ENCODE assay signal across 8 mouse cellular contexts in genomic region chr1:87766233-87766632, GRCm38 (mm10). TPM values are rescaled to one million over a fixed set of nuclear protein-coding genes. Genes with fewer than 3 reads are reported as not detected.
DNase-seq lines count a peak whose midpoint lies in the region; ATAC-seq and TF ChIP-seq lines count a peak whose summit lies in the region.

No protein-coding gene starts in this region.

- no peak overlapping the region for H3K4me3 ChIP-seq in forebrain, postnatal 0 days (ENCODE audit: low read depth, low read length)
- H3K4me3 ChIP-seq in forebrain, embryonic 15.5 days = no peak overlapping the region
- no peak overlapping the region for H3K4me3 ChIP-seq in liver, embryonic 14.5 days (ENCODE audit: insufficient read depth in 1 of 2, low read depth in 2 of 2, low read length in 2 of 2)

- no peak overlapping the region for H3K4me2 ChIP-seq in forebrain, postnatal 0 days (ENCODE audit: low read depth)
- H3K4me2 ChIP-seq in forebrain, embryonic 15.5 days (replicated peaks) = no peak overlapping the region
- no peak overlapping the region for H3K4me2 ChIP-seq in liver, embryonic 14.5 days (ENCODE audit: low read depth)

- no peaks in the 10 kb centered on the region for H3K9me3 ChIP-seq in forebrain, postnatal 0 days (ENCODE audit: low read length)
- no peaks in the 10 kb centered on the region for H3K9me3 ChIP-seq in forebrain, embryonic 15.5 days
- H3K9me3 ChIP-seq in liver, embryonic 14.5 days (ENCODE audit: control insufficient read depth, low read length) = no peaks in the 10 kb centered on the region

- 95% methylated on average over 3 of the region's 3 CpGs for WGBS in forebrain, postnatal 0 days
- 95% methylated on average over 3 of the region's 3 CpGs for WGBS in forebrain, embryonic 15.5 days
- 75% methylated on average over 3 of the region's 3 CpGs for WGBS in liver, embryonic 14.5 days (ENCODE audit: insufficient replicate concordance)

- no peak overlapping the region for H3K27ac ChIP-seq in forebrain, postnatal 0 days (ENCODE audit: low read depth, low read length)
- H3K27ac ChIP-seq in forebrain, embryonic 15.5 days (replicated peaks) = no peak overlapping the region
- no peak overlapping the region for H3K27ac ChIP-seq in liver, embryonic 14.5 days

- peaks cover 84% of the 10 kb centered on the region for H3K36me3 ChIP-seq in forebrain, postnatal 0 days (ENCODE audit: insufficient read depth)
- peaks cover 93% of the 10 kb centered on the region for H3K36me3 ChIP-seq in forebrain, embryonic 15.5 days
- peaks cover 78% of the 10 kb centered on the region for H3K36me3 ChIP-seq in liver, embryonic 14.5 days (replicated peaks; ENCODE audit: control insufficient read depth, insufficient read depth, low read depth)
- H3K36me3 ChIP-seq in splenic B cell, adult 2 months (ENCODE audit: control insufficient read depth, insufficient read depth, low read length, poor library complexity, severe bottlenecking) = peaks cover 26% of the 10 kb centered on the region

- no peak overlapping the region for H3K9ac ChIP-seq in forebrain, postnatal 0 days
- H3K9ac ChIP-seq in forebrain, embryonic 15.5 days (replicated peaks) = no peak overlapping the region
- H3K9ac ChIP-seq in liver, embryonic 14.5 days (replicated peaks) = no peak overlapping the region

- TF ChIP-seq EP300 in liver, embryonic 14.5 days (IDR thresholded peaks at IDR 0.05; ENCODE audit: low read depth) = no peak

- H3K27me3 ChIP-seq in forebrain, postnatal 0 days (ENCODE audit: insufficient read depth, low read length) = no peaks in the 10 kb centered on the region
- H3K27me3 ChIP-seq in forebrain, embryonic 15.5 days = no peaks in the 10 kb centered on the region
- no peaks in the 10 kb centered on the region for H3K27me3 ChIP-seq in liver, embryonic 14.5 days (ENCODE audit: control insufficient read depth, insufficient read depth, low read length)
- no peaks in the 10 kb centered on the region for H3K27me3 ChIP-seq in splenic B cell, adult 2 months (ENCODE audit: control insufficient read depth, insufficient read depth, low read length, poor library complexity, severe bottlenecking)

- peak; percentile 57 for TF ChIP-seq CTCF in forebrain, postnatal 0 days (IDR thresholded peaks at IDR 0.05; ENCODE audit: low read depth)
- TF ChIP-seq CTCF in liver, embryonic 14.5 days (IDR thresholded peaks at IDR 0.05; ENCODE audit: low read depth) = peak; percentile 89

- ATAC-seq in forebrain, postnatal 0 days = no peak
- ATAC-seq in forebrain, embryonic 15.5 days (replicated peaks) = no peak
- no peak for ATAC-seq in liver, embryonic 14.5 days (ENCODE audit: insufficient read depth)

- no peak for DNase-seq in forebrain, postnatal 0 days
- DNase-seq in 416B (ENCODE audit: low read depth) (peak; percentile 45), ZHBTc4 (ENCODE audit: low read depth, low spot score) (peak; percentile 76)
- no peak for DNase-seq in liver, embryonic 14.5 days (ENCODE audit: low read depth in 3 of 3, low spot score in 3 of 3)
- peak; percentile 84 for DNase-seq in splenic B cell, adult 2 months (ENCODE audit: low read depth, low spot score)
- DNase-seq in left cerebral cortex, adult 11 months (ENCODE audit: low spot score) = no peak
- no peak for DNase-seq in layer of hippocampus, postnatal 25 days (ENCODE audit: extremely low spot score in 1 of 2, low spot score in 1 of 2)

- no peaks in the 10 kb centered on the region for H3K4me1 ChIP-seq in forebrain, postnatal 0 days (ENCODE audit: insufficient read depth)
- no peaks in the 10 kb centered on the region for H3K4me1 ChIP-seq in forebrain, embryonic 15.5 days
- H3K4me1 ChIP-seq in liver, embryonic 14.5 days (replicated peaks; ENCODE audit: control insufficient read depth in 2 of 2, insufficient read depth in 2 of 2, low read length in 1 of 2) = peaks cover 9 to 22% of the 10 kb centered on the region in 2 experiments

RNA-seq across cellular contexts. Expression of gene Atg16l1, which starts 10.6 kb away (rescaled TPM):
- 70.2 and 98.7 TPM in 2 replicates for total RNA-seq in forebrain, postnatal 0 days (2014; rRNA removed)
- polyA plus RNA-seq in forebrain, postnatal 0 days (2015; fragmentation: Nextera tagmentation; extraction: Ambion mirVana) = 36.7 and 49.1 TPM in 2 replicates
- 60.2 and 64.0 TPM in 2 replicates for polyA plus RNA-seq in forebrain, embryonic 15.5 days (2015; fragmentation: Nextera tagmentation; extraction: Ambion mirVana)
- polyA plus RNA-seq in liver, embryonic 14.5 days (2012; rRNA removed) = 12.5 and 13.4 TPM in 2 replicates
- polyA plus RNA-seq in liver, embryonic 14.5 days (2014; fragmentation: Nextera tagmentation; extraction: Ambion mirVana) = 10.9 and 12.8 TPM in 2 replicates
- 10 to 100 TPM; 51.5 to 70.2 TPM for total RNA-seq in layer of hippocampus, postnatal 25 days (2021)

RNA-seq across cellular contexts. Expression of gene Sag, which starts 37.2 kb away (rescaled TPM):
- 0.76 and 1.3 TPM in 2 replicates for total RNA-seq in forebrain, postnatal 0 days (2014; rRNA removed)
- polyA plus RNA-seq in forebrain, postnatal 0 days (2015; fragmentation: Nextera tagmentation; extraction: Ambion mirVana) = 1.4 and 1.6 TPM in 2 replicates
- polyA plus RNA-seq in forebrain, embryonic 15.5 days (2015; fragmentation: Nextera tagmentation; extraction: Ambion mirVana) = 1.8 and 2.4 TPM in 2 replicates
- polyA plus RNA-seq in liver, embryonic 14.5 days (2012; rRNA removed) = 0.27 TPM in 2 replicates
- polyA plus RNA-seq in liver, embryonic 14.5 days (2014; fragmentation: Nextera tagmentation; extraction: Ambion mirVana) = 0.56 and 0.67 TPM in 2 replicates
- total RNA-seq in layer of hippocampus, postnatal 25 days (2021) = 1 to 10 TPM; 1.3 to 2.5 TPM

Comparison
In these comparisons a context has a peak if more than half of its experiments do, and no peak if none do; other contexts are left out.
1. DNase-seq: peak in 416B (single experiment), ZHBTc4 (single experiment) and splenic B cell, adult 2 months (single experiment); none in forebrain, postnatal 0 days (single experiment), liver, embryonic 14.5 days (0 of 3), left cerebral cortex, adult 11 months (single experiment) and layer of hippocampus, postnatal 25 days (0 of 2).